Mouse (Mus musculus) E14TG2a.4 (cell line): ENCODE results near the gene Gtpbp1.

ENCODE experiments used
- CTCF ChIP-seq: conservative IDR thresholded peaks from 2 replicates; pipeline ENCODE4 v1.5.1; 2014; ENCODE audit warnings: low read length
- POU5F1 ChIP-seq: IDR thresholded peaks from 2 replicates; pipeline ENCODE4 v1.6.1; 2014; ENCODE audit warnings: low read length, borderline replicate concordance

GRCm38 (mm10) chr15:79689662-79690425, 801 bp upstream of the Gtpbp1 start:
- TF ChIP-seq CTCF (no peak), POU5F1 (no peak)
